Mouse (Mus musculus) spleen, postnatal 36 days (tissue): Measurements from ENCODE around the gene Col5a3.

Source experiments
- DNase-seq, 2 experiments: peaks; one replicate each; pipeline ENCODE4 v3.0.0; 2022; ENCODE audit warnings: low spot score in 2 of 2, mixed read lengths in 1 of 2

The Col5a3 gene

GRCm38 (mm10) chr9:20805706-20806105 is 9.2 kb downstream of the Col5a3 start:
- no peak for DNase-seq

GRCm38 (mm10) chr9:20805159-20805495 is 9.7 kb downstream of the Col5a3 start:
- no peak for DNase-seq

GRCm38 (mm10) chr9:20804266-20805158 is 10.4 kb downstream of the Col5a3 start:
- DNase-seq: peak; percentile 20 to 26

- DNase-seq: no peak
Observed at GRCm38 (mm10) chr9:20794108-20794806, 20.6 kb downstream of the Col5a3 start.

GRCm38 (mm10) chr9:20790345-20790744 is 24.5 kb downstream of the Col5a3 start:
- no peak for DNase-seq

GRCm38 (mm10) chr9:20789651-20790050 is 25.2 kb downstream of the Col5a3 start:
- DNase-seq: no peak

GRCm38 (mm10) chr9:20787992-20788391 is 26.9 kb downstream of the Col5a3 start:
- no peak for DNase-seq

GRCm38 (mm10) chr9:20785055-20785454 is 29.8 kb downstream of the Col5a3 start:
- DNase-seq: no peak

- no peak for DNase-seq
Observed at GRCm38 (mm10) chr9:20781286-20781685, 33.6 kb downstream of the Col5a3 start.

- DNase-seq: peak; percentile 11 to 17
Observed at GRCm38 (mm10) chr9:20765274-20765673, 49.6 kb downstream of the Col5a3 start.

- no peak for DNase-seq
Observed at GRCm38 (mm10) chr9:20763099-20763498, 51.8 kb downstream of the Col5a3 start.

- no peak for DNase-seq
Observed at GRCm38 (mm10) chr9:20762197-20762961, 52.5 kb downstream of the Col5a3 start.

- no peak for DNase-seq
Observed at GRCm38 (mm10) chr9:20761388-20761787, 53.5 kb downstream of the Col5a3 start.

GRCm38 (mm10) chr9:20760813-20761212 is 54.1 kb downstream of the Col5a3 start:
- no peak for DNase-seq

GRCm38 (mm10) chr9:20758896-20759295 is 56.0 kb downstream of the Col5a3 start:
- no peak for DNase-seq

GRCm38 (mm10) chr9:20758243-20758642 is 56.6 kb downstream of the Col5a3 start:
- no peak for DNase-seq

GRCm38 (mm10) chr9:20757087-20757955 is 57.5 kb downstream of the Col5a3 start:
- DNase-seq: peak; percentile 45 to 53

- DNase-seq: no peak
Observed at GRCm38 (mm10) chr9:20756081-20756700, 58.7 kb downstream of the Col5a3 start.

- DNase-seq: no peak
Observed at GRCm38 (mm10) chr9:20754335-20754734, 60.5 kb downstream of the Col5a3 start.

- DNase-seq: no peak
Observed at GRCm38 (mm10) chr9:20751477-20752029, 63.3 kb downstream of the Col5a3 start.
